Mouse (Mus musculus) adrenal gland, adult 10 weeks (tissue): ENCODE measurements around the gene Rpl36. TPM values are rescaled to one million over a fixed set of nuclear protein-coding genes. Genes with fewer than 3 reads are reported as not detected.

Source experiments
- polyA plus RNA-seq: library from polyadenylated mRNA; stranded (reverse); fragments of 350-450 nt; fragmentation: Illumina TruSeq; extraction: RNeasy Lipid Tissue Mini Kit (QIAGEN cat#74804); gene quantifications from one replicate; pipeline ENCODE4 v1.2.3, GENCODE M21; 2014; ENCODE audit warnings: low read depth, low replicate concordance

Gene Rpl36
- polyA plus RNA-seq, result not detected

GRCm38 (mm10) chr17:56613236-56613844, at the start of gene Rpl36:
Rpl36 (plus strand) TSS chr17:56613416.

DNA sequence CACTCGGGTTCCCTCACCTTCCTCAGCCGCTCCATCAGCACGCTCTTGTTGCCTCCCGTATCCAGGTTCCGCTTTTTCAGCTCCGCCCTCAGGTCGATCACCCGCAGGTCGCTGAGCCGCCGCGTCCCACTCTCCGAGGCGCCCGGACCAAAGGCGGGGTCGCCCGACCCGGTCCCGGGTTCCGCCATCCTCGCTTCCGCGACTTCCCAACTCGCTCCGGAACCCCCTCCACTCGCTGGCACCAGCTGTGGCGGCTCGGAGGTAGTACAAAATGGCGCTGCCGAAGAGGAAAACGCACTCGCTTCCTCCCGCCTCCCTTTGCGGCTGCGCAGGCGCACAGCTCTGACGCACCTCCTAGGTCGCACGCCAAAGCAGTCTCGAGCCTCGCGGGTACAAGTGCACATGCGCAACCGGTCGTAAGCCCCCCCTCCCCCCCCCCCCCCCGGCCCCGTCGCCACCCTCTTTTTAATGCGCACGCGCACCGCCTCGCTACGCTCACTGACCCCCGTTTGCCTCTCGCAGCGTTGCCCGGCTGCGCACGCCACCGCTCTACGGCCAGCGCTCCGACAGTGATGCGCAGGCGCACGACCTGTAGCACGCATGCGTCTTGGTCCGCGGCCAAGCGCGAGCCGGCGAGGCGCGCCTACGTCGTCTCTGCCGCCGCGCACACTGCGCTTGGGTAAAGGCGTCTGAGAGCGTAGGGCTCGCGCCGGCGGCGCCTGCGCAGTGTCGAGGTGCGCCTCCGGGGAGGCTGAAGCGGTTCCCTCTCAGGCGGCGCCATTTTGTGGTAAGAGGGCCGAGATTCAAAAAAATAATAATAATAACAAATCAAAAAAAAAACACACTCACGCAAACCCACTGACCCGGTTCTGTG, 28.7 kb upstream of the Rpl36 start, which contains the start of the genes Safb2 and Safb:
TSS of gene Safb2 (minus strand) at position 329 of the 874 bp plus-strand sequence.
TSS of gene Safb (plus strand) at position 569 of the 874 bp plus-strand sequence.

GRCm38 (mm10) chr17:56609452-56610171, 3.6 kb upstream of the Rpl36 start, which contains the start of gene 2410015M20Rik:
2410015M20Rik (minus strand) TSS chr17:56609771.

DNA sequence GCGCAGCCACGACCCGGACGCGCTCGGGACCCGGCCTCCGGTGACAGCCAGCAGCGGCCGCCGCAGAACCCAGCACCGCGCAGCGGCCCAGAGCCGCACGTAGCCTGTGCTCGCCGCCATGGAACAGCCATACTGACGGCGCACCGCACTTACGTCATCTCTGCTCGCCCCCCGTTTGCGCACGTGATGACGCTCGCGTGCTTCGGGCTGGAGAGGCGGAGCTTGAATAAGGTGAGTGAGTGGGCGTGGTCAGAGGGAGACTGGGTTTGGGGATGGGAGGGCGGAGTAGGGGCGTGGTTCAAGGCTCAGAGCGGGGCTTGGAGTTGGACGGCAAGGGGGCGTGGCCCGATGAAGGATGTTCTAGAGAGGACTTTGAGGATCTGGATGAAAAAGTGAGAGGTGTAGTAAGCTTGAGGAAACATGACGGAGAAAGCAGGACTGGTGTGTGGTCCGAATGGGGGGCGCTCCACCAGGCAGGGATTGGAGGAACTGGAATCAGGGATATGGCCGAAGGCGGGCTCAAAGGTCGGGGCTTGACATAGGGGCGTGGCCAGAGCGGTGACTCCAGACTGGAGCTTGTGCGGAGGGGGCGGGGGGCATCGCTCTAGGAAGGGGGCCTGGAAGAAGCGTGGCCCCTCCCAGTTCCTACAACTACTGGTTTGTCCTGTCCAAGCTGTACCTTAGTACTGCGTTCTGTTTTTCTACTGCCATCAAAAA, 13.7 kb downstream of the Rpl36 start, which contains the start of gene Lonp1:
TSS of gene Lonp1 (minus strand) at position 134 of the 717 bp plus-strand sequence.

DNA sequence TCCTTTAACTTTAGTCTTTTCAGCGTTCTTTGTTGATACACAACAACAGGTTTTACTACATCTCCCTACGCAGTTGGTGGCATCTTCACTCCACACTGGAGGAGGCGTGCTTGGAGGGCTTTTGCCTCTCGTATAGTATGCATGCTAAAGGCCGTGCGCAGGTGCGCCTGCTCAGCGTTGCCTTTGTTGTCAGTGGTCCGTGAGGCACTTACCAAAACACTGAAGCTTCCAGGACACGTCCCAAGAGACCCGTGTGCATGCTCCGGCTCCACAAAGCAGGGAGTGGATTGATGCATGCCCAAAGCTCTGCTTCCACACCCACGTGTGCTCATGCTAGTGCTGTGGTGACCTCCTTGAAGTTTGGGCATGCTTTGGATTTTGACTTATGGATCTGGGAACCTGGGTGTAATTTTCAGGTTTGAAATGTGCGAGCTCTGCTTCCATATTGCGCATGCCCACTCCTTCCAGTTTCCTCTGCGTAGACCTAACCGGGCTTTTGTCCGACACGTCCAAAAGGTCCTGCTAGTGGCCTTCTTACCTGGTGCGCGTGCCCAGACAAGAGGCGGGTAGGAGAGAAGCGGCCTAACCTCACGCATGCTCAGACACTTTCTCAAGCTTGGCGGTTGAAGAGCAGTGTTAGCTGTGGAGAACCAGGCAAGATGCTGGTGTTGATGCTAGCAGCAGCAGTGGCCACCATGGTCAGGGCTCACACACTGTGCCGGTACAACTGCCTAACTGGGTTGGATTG, 14.5 kb downstream of the Rpl36 start, which contains the start of gene Catsperd:
TSS of gene Catsperd (plus strand) at position 614 of the 748 bp plus-strand sequence.

Other genes with a start within 250 kb of the Rpl36 start
- gene Ptprs, start 136.9 kb upstream of the Rpl36 start, polyA plus RNA-seq, result 6.4 TPM
- not detected for gene Znrf4, start 101.0 kb upstream of the Rpl36 start, polyA plus RNA-seq
- gene Gm20219, start 59.0 kb upstream of the Rpl36 start, polyA plus RNA-seq, result not detected
- gene Safb2, start 28.8 kb upstream of the Rpl36 start, polyA plus RNA-seq, result 33.4 TPM
- gene Safb, start 28.6 kb upstream of the Rpl36 start, polyA plus RNA-seq, result 12.6 TPM
- gene 2410015M20Rik, start 3.6 kb upstream of the Rpl36 start, polyA plus RNA-seq, result 10.4 TPM
- gene Lonp1, start 13.5 kb downstream of the Rpl36 start, polyA plus RNA-seq, result 39.0 TPM
- 1.5 TPM for gene Catsperd, start 14.7 kb downstream of the Rpl36 start, polyA plus RNA-seq
- 2.2 TPM for gene Ranbp3, start 59.9 kb downstream of the Rpl36 start, polyA plus RNA-seq
- not detected for gene Ndufa11, start 104.4 kb downstream of the Rpl36 start, polyA plus RNA-seq
- gene Vmac, start 104.6 kb downstream of the Rpl36 start, polyA plus RNA-seq, result 17.1 TPM
- not detected for gene Nrtn, start 144.1 kb downstream of the Rpl36 start, polyA plus RNA-seq
- gene Dus3l, start 151.3 kb downstream of the Rpl36 start, polyA plus RNA-seq, result 1.4 TPM
- gene Prr22, start 156.8 kb downstream of the Rpl36 start, polyA plus RNA-seq, result not detected
- gene Rfx2, start 217.6 kb downstream of the Rpl36 start, polyA plus RNA-seq, result 0.41 TPM